Mouse (Mus musculus) NIH3T3 (cell line): Measurements from ENCODE around the gene Frmpd2.

ENCODE experiments used
- DNase-seq: peaks from one replicate; pipeline ENCODE4 v3.0.0-alpha.2; 2012; ENCODE audit warnings: low read depth

The Frmpd2 gene

GRCm38 (mm10) chr14:33508660-33509059 is 37.2 kb downstream of the Frmpd2 start:
- no peak for DNase-seq

GRCm38 (mm10) chr14:33513877-33514276 is 42.4 kb downstream of the Frmpd2 start:
- DNase-seq: no peak

GRCm38 (mm10) chr14:33514756-33515285 is 43.3 kb downstream of the Frmpd2 start:
- no peak for DNase-seq

- no peak for DNase-seq
Measured at GRCm38 (mm10) chr14:33521538-33521937, 50.0 kb downstream of the Frmpd2 start.

GRCm38 (mm10) chr14:33525272-33525983 is 53.9 kb downstream of the Frmpd2 start:
- DNase-seq: no peak

GRCm38 (mm10) chr14:33526621-33527020 is 55.1 kb downstream of the Frmpd2 start:
- DNase-seq: peak; percentile 13

- no peak for DNase-seq
Measured at GRCm38 (mm10) chr14:33527938-33528337, 56.4 kb downstream of the Frmpd2 start.

- DNase-seq: no peak
Measured at GRCm38 (mm10) chr14:33531331-33531912, 59.9 kb downstream of the Frmpd2 start.

GRCm38 (mm10) chr14:33532792-33533191 is 61.3 kb downstream of the Frmpd2 start:
- DNase-seq: no peak

- peak; percentile 43 for DNase-seq
Measured at GRCm38 (mm10) chr14:33533516-33533915, 62.0 kb downstream of the Frmpd2 start.

- DNase-seq: no peak
Measured at GRCm38 (mm10) chr14:33535317-33535716, 63.8 kb downstream of the Frmpd2 start.

GRCm38 (mm10) chr14:33539559-33540167 is 68.2 kb downstream of the Frmpd2 start:
- DNase-seq: no peak

- DNase-seq: no peak
Measured at GRCm38 (mm10) chr14:33545565-33546143, 74.2 kb downstream of the Frmpd2 start.

- no peak for DNase-seq
Measured at GRCm38 (mm10) chr14:33548650-33549049, 77.2 kb downstream of the Frmpd2 start.

- DNase-seq: no peak
Measured at GRCm38 (mm10) chr14:33549856-33550255, 78.4 kb downstream of the Frmpd2 start.

- DNase-seq: no peak
Measured at GRCm38 (mm10) chr14:33570737-33571136, 99.2 kb downstream of the Frmpd2 start.

- no peak for DNase-seq
Measured at GRCm38 (mm10) chr14:33573643-33574042, 102.1 kb downstream of the Frmpd2 start.

GRCm38 (mm10) chr14:33579771-33580484 is 108.4 kb downstream of the Frmpd2 start:
- DNase-seq: no peak

GRCm38 (mm10) chr14:33588951-33589350 is 117.5 kb downstream of the Frmpd2 start, which contains the start of gene Ptpn20:
TSS of gene Ptpn20 (plus strand) at chr14:33589207.
- peak; percentile 4 for DNase-seq

GRCm38 (mm10) chr14:33598376-33599130 is 127.1 kb downstream of the Frmpd2 start:
- DNase-seq: no peak

- DNase-seq: no peak
Measured at GRCm38 (mm10) chr14:33607431-33607830, 135.9 kb downstream of the Frmpd2 start.
